Mouse (Mus musculus): Measurements from ENCODE around the gene Xylt2.

GRCm38 (mm10) chr11:94680639-94681038, 3.3 kb upstream of the Xylt2 start:
- peak; percentile 86 for TF ChIP-seq CTCF (conservative IDR thresholded peaks at IDR 0.05; ENCODE audit: low read length)
- TF ChIP-seq POU5F1 (IDR thresholded peaks at IDR 0.05; ENCODE audit: borderline replicate concordance, low read length): no peak
- TF ChIP-seq NANOG (IDR thresholded peaks at IDR 0.05; ENCODE audit: borderline replicate concordance, low read length): no peak

Data from E14TG2a.4 (cell line).